Mouse (Mus musculus) lung, embryonic 15.5 days (tissue): ENCODE data around the gene Ppp1r13l. TPM values are rescaled to one million over a fixed set of nuclear protein-coding genes. Genes with fewer than 3 reads are reported as not detected.
A peak's percentile ranks its signal among the peaks of the same experiment; 100 is the strongest.

Source experiments
- ATAC-seq: fragments of 200-750 bp; cut with Nextera tagmentation; 2 replicates; pipeline ENCODE4 v1.8.0; 2017; ENCODE audit warnings: moderate number of reproducible peaks, borderline replicate concordance; ENCODE audit not compliant: low FRiP score, low TSS enrichment; ENCODE audit errors: extremely low read depth
- H3K27ac ChIP-seq: fragments of 300-500 bp; sonication (generic); 2 replicates; pipeline ENCODE4 v1.5.1; 2015; ENCODE audit warnings: moderate library complexity, mild to moderate bottlenecking, inconsistent platforms
- H3K27me3 ChIP-seq: fragments of 300-500 bp; sonication (generic); 2 replicates; pipeline ENCODE4 v1.6.1; 2015; ENCODE audit warnings: inconsistent platforms
- H3K36me3 ChIP-seq: fragments of 300-500 bp; sonication (generic); 2 replicates; pipeline ENCODE4 v1.6.1; 2015; ENCODE audit warnings: inconsistent platforms
- H3K4me1 ChIP-seq: fragments of 300-500 bp; sonication (generic); 2 replicates; pipeline ENCODE4 v1.6.1; 2015; ENCODE audit warnings: inconsistent platforms
- H3K4me2 ChIP-seq: fragments of 300-500 bp; sonication (generic); 2 replicates; pipeline ENCODE4 v1.6.1; 2015; ENCODE audit warnings: inconsistent platforms, mild to moderate bottlenecking, moderate library complexity
- H3K4me3 ChIP-seq: fragments of 300-500 bp; sonication (generic); 2 replicates; pipeline ENCODE4 v1.5.1; 2015; ENCODE audit warnings: mild to moderate bottlenecking, inconsistent platforms
- H3K9ac ChIP-seq: fragments of 300-500 bp; sonication (generic); 2 replicates; pipeline ENCODE4 v1.6.1; 2015; ENCODE audit warnings: inconsistent platforms
- H3K9me3 ChIP-seq: fragments of 300-500 bp; sonication (generic); 2 replicates; pipeline ENCODE4 v1.6.1; 2016; ENCODE audit warnings: inconsistent platforms
- WGBS: fragments of 180-500 bp; shearing (Covaris S2); methylation state at CpG from one replicate; pipeline ENCODE4 v1.1.7; 2015; 5-methylcytosine and 5-hydroxymethylcytosine counted together
- polyA plus RNA-seq: library from polyadenylated mRNA; unstranded; fragments of >200 nt; fragmentation: Nextera tagmentation; extraction: Ambion mirVana; gene quantifications from 2 replicates; pipeline ENCODE4 v1.2.1, GENCODE M21; 2015

Gene Ppp1r13l
- polyA plus RNA-seq: 6.3 and 6.8 TPM in 2 replicates

GRCm38 (mm10) chr7:19359299-19359891 is at the start of gene Ppp1r13l, which contains the start of gene Cd3eap:
TSS of gene Ppp1r13l (plus strand) at chr7:19359749.
TSS of gene Cd3eap (minus strand) at chr7:19359483.
- WGBS: under 1% methylated on average over 31 of the region's 31 CpGs
- H3K4me2 ChIP-seq: peak within 1 kb of the TSS; percentile 97
- H3K27me3 ChIP-seq: no peaks in the 10 kb centered on the region
- H3K4me3 ChIP-seq: peak within 1 kb of the TSS; percentile 65
- ATAC-seq: peak; percentile 66
- peaks cover 32% of the 10 kb centered on the region for H3K4me1 ChIP-seq
- H3K27ac ChIP-seq: peak within 1 kb of the TSS; percentile 74
- no peaks in the 10 kb centered on the region for H3K9me3 ChIP-seq
- H3K36me3 ChIP-seq: peaks cover 23% of the 10 kb centered on the region
- H3K9ac ChIP-seq: peak within 1 kb of the TSS; percentile 42

GRCm38 (mm10) chr7:19309884-19310641 is 49.5 kb upstream of the Ppp1r13l start, which contains the start of gene Fosb:
TSS of gene Fosb (minus strand) at chr7:19310051.
- ATAC-seq: peak; percentile 85
- peaks cover 32% of the 10 kb centered on the region for H3K27me3 ChIP-seq

DNA sequence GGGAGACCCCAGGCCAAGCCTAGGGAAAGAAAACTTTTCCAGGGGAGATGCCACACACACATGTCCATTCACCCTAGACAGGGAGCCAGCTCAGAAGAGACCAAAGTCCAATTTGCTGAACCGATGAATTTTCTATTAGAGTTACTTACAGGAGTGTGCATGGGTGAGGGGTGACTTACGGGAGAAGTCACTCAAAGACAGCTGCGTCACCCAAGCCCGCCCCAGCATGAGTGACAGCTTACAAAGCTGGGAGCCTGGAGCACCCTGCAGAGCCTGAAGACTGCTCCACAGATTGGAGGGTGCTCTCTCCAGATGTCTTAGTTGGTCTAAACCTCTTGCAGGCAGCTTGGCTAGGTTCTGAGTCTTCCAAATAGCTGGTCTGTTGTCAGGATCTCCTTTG is 47.6 kb upstream of the Ppp1r13l start:
- no peak for ATAC-seq
- no peak overlapping the region for H3K4me3 ChIP-seq
- no peak overlapping the region for H3K27ac ChIP-seq
- H3K36me3 ChIP-seq: no peaks in the 10 kb centered on the region
- H3K4me1 ChIP-seq: peaks cover 9% of the 10 kb centered on the region
- H3K27me3 ChIP-seq: peaks cover 12% of the 10 kb centered on the region
- H3K9ac ChIP-seq: no peak overlapping the region
- H3K9me3 ChIP-seq: no peaks in the 10 kb centered on the region
- no peak overlapping the region for H3K4me2 ChIP-seq
- 28% methylated on average over 4 of the region's 4 CpGs for WGBS

More at GRCm38 (mm10) chr7:19309884-19310641, 49.5 kb upstream of the Ppp1r13l start, which contains the start of gene Fosb:
- no peak within 1 kb of the TSS; the same call in 1 of the 2 replicates for H3K27ac ChIP-seq
- H3K4me3 ChIP-seq: peak within 1 kb of the TSS; percentile 74
- H3K4me1 ChIP-seq: peaks cover 10% of the 10 kb centered on the region
- H3K9ac ChIP-seq: peak within 1 kb of the TSS; percentile 51
- WGBS: under 1% methylated on average over 49 of the region's 49 CpGs
- H3K36me3 ChIP-seq: no peaks in the 10 kb centered on the region
- no peaks in the 10 kb centered on the region for H3K9me3 ChIP-seq
- H3K4me2 ChIP-seq: peak within 1 kb of the TSS; percentile 98

DNA sequence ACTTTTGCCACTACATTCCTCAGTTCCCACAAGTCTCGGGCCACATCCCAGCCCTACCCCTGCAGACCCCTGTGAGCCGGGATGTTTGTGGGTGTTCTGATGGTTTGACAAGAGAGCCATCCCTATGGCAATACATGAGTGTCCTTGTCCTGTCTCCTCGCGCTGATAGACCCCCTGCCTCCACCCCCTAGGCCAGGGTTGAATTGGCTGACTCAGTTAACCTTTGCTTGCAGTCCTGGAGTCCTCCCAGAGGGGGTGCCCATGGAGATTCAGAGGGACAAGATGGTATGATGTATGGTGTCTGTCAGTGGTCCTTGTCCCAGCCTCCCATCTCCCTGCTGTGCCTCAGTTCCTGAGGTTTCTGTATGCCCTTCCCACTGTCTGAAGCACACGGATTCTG is 45.5 kb upstream of the Ppp1r13l start:
- 35% methylated on average over 5 of the region's 5 CpGs for WGBS
- no peak overlapping the region for H3K4me3 ChIP-seq
- ATAC-seq: no peak
- peaks cover 5% of the 10 kb centered on the region; the same call in 1 of the 2 replicates for H3K4me1 ChIP-seq
- H3K4me2 ChIP-seq: no peak overlapping the region
- H3K9me3 ChIP-seq: no peaks in the 10 kb centered on the region
- H3K27me3 ChIP-seq: peaks cover 13% of the 10 kb centered on the region
- H3K9ac ChIP-seq: no peak overlapping the region
- H3K36me3 ChIP-seq: no peaks in the 10 kb centered on the region
- no peak overlapping the region for H3K27ac ChIP-seq

GRCm38 (mm10) chr7:19316451-19317161 is 42.9 kb upstream of the Ppp1r13l start:
- H3K27me3 ChIP-seq: peaks cover 17% of the 10 kb centered on the region
- H3K4me2 ChIP-seq: no peak overlapping the region

DNA sequence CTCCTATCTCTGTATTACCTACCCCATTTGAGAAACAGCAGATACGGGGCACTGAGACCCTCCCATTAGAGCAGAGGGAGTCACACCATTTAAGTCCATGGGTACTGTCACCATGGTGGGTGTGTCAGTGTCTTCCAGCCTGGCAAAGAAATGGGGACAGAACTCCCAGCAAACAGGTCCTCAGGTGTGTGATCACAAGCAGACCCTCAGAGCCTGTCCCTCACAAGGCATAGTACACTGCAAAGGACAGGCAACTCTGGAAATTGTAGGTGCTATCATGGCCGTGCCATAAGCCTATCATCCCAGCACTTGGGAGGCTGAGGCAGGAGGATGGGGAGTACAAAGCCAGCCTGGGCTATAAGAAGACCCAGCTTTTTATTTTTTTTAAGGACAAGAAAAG is 41.3 kb upstream of the Ppp1r13l start:
- ATAC-seq: no peak

More at GRCm38 (mm10) chr7:19316451-19317161, 42.9 kb upstream of the Ppp1r13l start:
- H3K4me3 ChIP-seq: no peak overlapping the region
- no peak overlapping the region for H3K27ac ChIP-seq
- H3K9me3 ChIP-seq: no peaks in the 10 kb centered on the region
- no peak overlapping the region for H3K9ac ChIP-seq
- ATAC-seq: no peak
- WGBS: 46% methylated on average over 14 of the region's 14 CpGs
- H3K36me3 ChIP-seq: no peaks in the 10 kb centered on the region
- peaks cover 10% of the 10 kb centered on the region for H3K4me1 ChIP-seq

DNA sequence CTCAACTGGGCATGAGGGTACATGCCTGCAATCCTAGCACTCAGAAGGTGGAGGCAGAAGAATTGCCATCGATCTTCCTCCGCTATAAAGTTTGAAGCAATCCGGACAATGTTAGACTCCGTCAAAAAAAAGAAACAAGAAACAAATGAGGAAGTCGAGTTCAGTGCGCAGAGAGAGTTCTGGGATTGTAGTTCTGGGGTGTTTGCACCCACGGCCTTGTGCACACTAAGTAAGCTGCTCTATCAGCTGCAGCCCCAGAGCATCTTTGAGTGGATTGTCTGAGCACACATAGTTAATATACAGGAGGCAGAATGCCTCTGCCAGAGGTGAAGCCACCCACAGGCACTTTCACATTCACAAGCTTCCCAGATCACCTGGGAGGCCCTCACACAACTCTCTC is 40.9 kb upstream of the Ppp1r13l start:
- Histone ChIP-seq H3K27ac (no peak overlapping the region), H3K4me3 (no peak overlapping the region), H3K9me3 (no peaks in the 10 kb centered on the region), H3K36me3 (no peaks in the 10 kb centered on the region), H3K4me2 (no peak overlapping the region), H3K27me3 (peaks cover 24% of the 10 kb centered on the region), H3K9ac (no peak overlapping the region), H3K4me1 (peaks cover 10% of the 10 kb centered on the region)
- no peak for ATAC-seq
- 67% methylated on average over 7 of the region's 7 CpGs for WGBS

More for the DNA sequence above, 41.3 kb upstream of the Ppp1r13l start:
- no peak overlapping the region for H3K4me3 ChIP-seq
- WGBS: 49% methylated on average over 2 of the region's 2 CpGs
- no peak overlapping the region for H3K4me2 ChIP-seq
- H3K9ac ChIP-seq: no peak overlapping the region
- H3K27me3 ChIP-seq: peaks cover 24% of the 10 kb centered on the region
- H3K4me1 ChIP-seq: peaks cover 10% of the 10 kb centered on the region
- no peak overlapping the region for H3K27ac ChIP-seq
- H3K9me3 ChIP-seq: no peaks in the 10 kb centered on the region
- no peaks in the 10 kb centered on the region for H3K36me3 ChIP-seq

DNA sequence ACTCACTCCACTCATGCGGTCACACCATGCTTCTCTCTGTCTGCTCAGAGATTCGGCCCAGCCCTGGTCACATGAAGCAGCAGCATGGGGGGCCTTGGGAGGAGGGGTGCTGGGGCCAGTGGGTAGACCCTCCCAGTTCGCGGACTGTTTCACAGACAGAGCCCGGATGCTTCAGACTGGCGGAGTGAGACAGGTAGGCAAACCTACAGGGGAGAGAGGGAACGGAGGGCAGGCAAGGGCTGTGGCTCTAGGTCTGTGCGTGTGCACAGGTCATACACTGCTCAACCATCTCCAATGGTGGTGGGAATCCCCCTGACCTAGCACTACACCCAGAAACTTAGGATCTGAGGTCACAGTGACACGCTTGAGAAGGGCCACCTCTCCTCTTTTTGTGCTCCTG is 40.1 kb upstream of the Ppp1r13l start:
- peak overlapping the region; percentile 38 for H3K9ac ChIP-seq
- H3K27me3 ChIP-seq: peaks cover 20% of the 10 kb centered on the region
- H3K36me3 ChIP-seq: no peaks in the 10 kb centered on the region
- peaks cover 10% of the 10 kb centered on the region for H3K4me1 ChIP-seq
- no peaks in the 10 kb centered on the region for H3K9me3 ChIP-seq
- peak overlapping the region; percentile 51 for H3K4me3 ChIP-seq
- peak; percentile 50 for ATAC-seq
- peak overlapping the region; percentile 91 for H3K4me2 ChIP-seq
- H3K27ac ChIP-seq: no peak overlapping the region
- WGBS: 12% methylated on average over 9 of the region's 9 CpGs

DNA sequence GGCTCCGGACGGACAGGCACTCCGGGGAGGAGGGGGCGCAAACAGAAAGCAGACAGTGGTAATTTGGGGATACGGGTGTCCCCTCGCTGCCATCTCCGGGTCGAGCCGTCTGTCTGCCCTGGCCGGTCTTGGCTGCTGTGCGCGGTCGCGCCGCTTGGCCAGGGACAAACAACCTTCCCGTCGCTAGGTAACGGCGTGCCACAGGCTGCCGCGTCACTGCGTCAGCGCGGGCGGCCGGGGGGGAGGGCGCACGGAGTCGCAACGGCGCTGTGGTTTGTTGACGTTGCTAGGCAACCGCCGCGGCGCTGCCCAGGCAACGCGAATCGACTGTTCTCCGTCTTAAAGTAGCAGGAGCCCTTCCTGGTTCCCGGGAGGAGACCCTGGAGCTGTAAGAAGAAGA is 39.6 kb upstream of the Ppp1r13l start:
- H3K27ac ChIP-seq: 0 out of 2 replicates have a peak overlapping the region, but pooled peaks have one; percentile 8
- WGBS: under 1% methylated on average over 41 of the region's 41 CpGs
- H3K36me3 ChIP-seq: no peaks in the 10 kb centered on the region
- peak; percentile 93 for ATAC-seq
- H3K9ac ChIP-seq: peak overlapping the region; percentile 38
- no peaks in the 10 kb centered on the region for H3K9me3 ChIP-seq
- peaks cover 18% of the 10 kb centered on the region for H3K27me3 ChIP-seq
- H3K4me1 ChIP-seq: peaks cover 10% of the 10 kb centered on the region
- peak overlapping the region; percentile 91 for H3K4me2 ChIP-seq
- H3K4me3 ChIP-seq: peak overlapping the region; percentile 51

DNA sequence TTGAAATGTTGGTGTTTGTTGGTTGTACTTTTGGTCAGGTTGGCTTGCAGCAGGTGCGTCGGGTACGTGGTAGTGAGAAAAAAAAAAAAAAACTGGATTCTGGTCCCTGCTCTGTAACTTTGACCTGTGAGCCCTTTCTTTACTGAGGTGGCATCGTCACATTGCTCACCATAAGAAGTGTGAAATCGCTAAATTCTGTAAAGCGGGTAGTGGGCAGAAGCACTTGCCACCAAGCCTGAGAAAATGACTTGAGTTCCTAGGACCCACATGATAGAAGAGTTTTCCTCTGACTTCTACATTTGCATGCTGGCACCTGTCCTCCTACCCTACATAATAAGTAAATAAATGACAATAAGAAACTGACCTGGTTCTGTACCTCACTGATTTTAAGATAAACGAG is 38.9 kb upstream of the Ppp1r13l start:
- Histone ChIP-seq H3K9me3 (no peaks in the 10 kb centered on the region), H3K9ac (no peak overlapping the region), H3K27me3 (peaks cover 18% of the 10 kb centered on the region), H3K4me3 (no peak overlapping the region; the same call in 1 of the 2 replicates), H3K36me3 (no peaks in the 10 kb centered on the region), H3K4me1 (peaks cover 11% of the 10 kb centered on the region), H3K27ac (no peak overlapping the region), H3K4me2 (peak overlapping the region; percentile 91; the same call in 1 of the 2 replicates)
- 33% methylated on average over 7 of the region's 7 CpGs for WGBS
- ATAC-seq: no peak

DNA sequence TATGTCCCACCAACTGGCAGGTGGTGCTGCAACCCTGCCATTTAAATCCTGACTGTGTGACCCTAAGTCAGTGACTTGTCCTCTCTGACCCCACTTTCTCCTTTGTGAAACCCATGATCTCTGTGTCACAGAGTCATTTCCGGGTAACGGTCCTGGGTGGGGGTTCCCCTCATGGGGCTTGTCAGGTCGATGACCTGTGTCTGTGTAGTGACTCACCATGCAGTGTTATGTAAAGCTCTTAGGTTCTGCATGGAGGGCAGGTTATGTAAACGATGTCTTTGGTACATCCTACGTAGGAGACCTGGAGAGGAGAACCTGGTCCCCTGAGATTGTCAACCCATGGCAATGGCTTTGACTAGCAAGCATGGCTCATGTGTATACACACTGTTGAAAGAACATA is 38.1 kb upstream of the Ppp1r13l start:
- 46% methylated on average over 5 of the region's 5 CpGs for WGBS

More for the DNA sequence above, 38.1 kb upstream of the Ppp1r13l start:
- H3K4me2 ChIP-seq: no peak overlapping the region
- no peak for ATAC-seq
- H3K27ac ChIP-seq: no peak overlapping the region
- no peaks in the 10 kb centered on the region for H3K9me3 ChIP-seq
- no peak overlapping the region for H3K9ac ChIP-seq
- no peak overlapping the region for H3K4me3 ChIP-seq
- H3K27me3 ChIP-seq: peaks cover 18% of the 10 kb centered on the region
- no peaks in the 10 kb centered on the region for H3K36me3 ChIP-seq
- H3K4me1 ChIP-seq: peaks cover 18% of the 10 kb centered on the region
